Mouse (Mus musculus): ENCODE results near the gene Atp9a.
A peak's percentile ranks its signal among the peaks of the same experiment; 100 is the strongest.

Gene Atp9a

GRCm38 (mm10) chr2:168738854-168739253, 3.4 kb downstream of the Atp9a start:
- DNase-seq (ENCODE audit: low spot score), result no peak

GRCm38 (mm10) chr2:168737878-168738277, 4.3 kb downstream of the Atp9a start:
- no peak for DNase-seq (ENCODE audit: low spot score)

- no peak for DNase-seq (ENCODE audit: low spot score)
These were observed 8.2 kb downstream of the Atp9a start for GRCm38 (mm10) chr2:168734023-168734422.

- DNase-seq (ENCODE audit: low spot score), result no peak
These were observed 11.0 kb downstream of the Atp9a start for GRCm38 (mm10) chr2:168731258-168731657.

- DNase-seq (ENCODE audit: low spot score), result no peak
These were observed 12.5 kb downstream of the Atp9a start for GRCm38 (mm10) chr2:168729736-168730135.

GRCm38 (mm10) chr2:168728045-168728444, 14.2 kb downstream of the Atp9a start:
- no peak for DNase-seq (ENCODE audit: low spot score)

GRCm38 (mm10) chr2:168726007-168726406, 16.2 kb downstream of the Atp9a start:
- DNase-seq (ENCODE audit: low spot score), result no peak

- no peak for DNase-seq (ENCODE audit: low spot score)
These were observed 20.9 kb downstream of the Atp9a start for GRCm38 (mm10) chr2:168721313-168721712.

- no peak for DNase-seq (ENCODE audit: low spot score)
These were observed 22.5 kb downstream of the Atp9a start for GRCm38 (mm10) chr2:168719742-168720141.

GRCm38 (mm10) chr2:168718735-168719134, 23.5 kb downstream of the Atp9a start:
- no peak for DNase-seq (ENCODE audit: low spot score)

GRCm38 (mm10) chr2:168718267-168718666, 23.9 kb downstream of the Atp9a start:
- no peak for DNase-seq (ENCODE audit: low spot score)

- DNase-seq (ENCODE audit: low spot score), result no peak
These were observed 29.7 kb downstream of the Atp9a start for GRCm38 (mm10) chr2:168712199-168713176.

- DNase-seq (ENCODE audit: low spot score), result no peak
These were observed 31.2 kb downstream of the Atp9a start for GRCm38 (mm10) chr2:168710979-168711378.

- no peak for DNase-seq (ENCODE audit: low spot score)
These were observed 34.4 kb downstream of the Atp9a start for GRCm38 (mm10) chr2:168707766-168708165.

- no peak for DNase-seq (ENCODE audit: low spot score)
These were observed 39.9 kb downstream of the Atp9a start for GRCm38 (mm10) chr2:168702266-168702665.

- no peak for DNase-seq (ENCODE audit: low spot score)
These were observed 47.2 kb downstream of the Atp9a start for GRCm38 (mm10) chr2:168695027-168695403.

GRCm38 (mm10) chr2:168694379-168695026, 47.7 kb downstream of the Atp9a start:
- no peak for DNase-seq (ENCODE audit: low spot score)

GRCm38 (mm10) chr2:168691774-168692173, 50.4 kb downstream of the Atp9a start:
- peak; percentile 20 for DNase-seq (ENCODE audit: low spot score)

- no peak for DNase-seq (ENCODE audit: low spot score)
These were observed 54.9 kb downstream of the Atp9a start for GRCm38 (mm10) chr2:168687326-168687725.

GRCm38 (mm10) chr2:168685909-168686308, 56.3 kb downstream of the Atp9a start:
- no peak for DNase-seq (ENCODE audit: low spot score)

- no peak for DNase-seq (ENCODE audit: low spot score)
These were observed 57.5 kb downstream of the Atp9a start for GRCm38 (mm10) chr2:168684695-168685094.

- no peak for DNase-seq (ENCODE audit: low spot score)
These were observed 58.6 kb downstream of the Atp9a start for GRCm38 (mm10) chr2:168683520-168684150.

GRCm38 (mm10) chr2:168682721-168683120, 59.5 kb downstream of the Atp9a start:
- DNase-seq (ENCODE audit: low spot score), result no peak

All from T-cell, adult 2 months (primary cell).